ENCODE assay signal across 8 mouse cellular contexts in genomic region chrX:73637415-73637814, GRCm38 (mm10). TPM values are rescaled to one million over a fixed set of nuclear protein-coding genes. Genes with fewer than 3 reads are reported as not detected.
DNase-seq lines count a peak whose midpoint lies in the region; ATAC-seq and TF ChIP-seq lines count a peak whose summit lies in the region.

No protein-coding gene starts in this region.

- TF ChIP-seq CTCF in lung, postnatal 0 days (IDR thresholded peaks at IDR 0.05), result no peak

- H3K4me2 ChIP-seq in lung, postnatal 0 days (replicated peaks; ENCODE audit: low read depth, low read length), result peak overlapping the region; percentile 44
- peak overlapping the region; percentile 65 for H3K4me2 ChIP-seq in limb, embryonic 12.5 days
- H3K4me2 ChIP-seq in stomach, embryonic 15.5 days, result peak overlapping the region; percentile 64

- H3K9me3 ChIP-seq in lung, postnatal 0 days (ENCODE audit: low read length), result no peaks in the 10 kb centered on the region
- H3K9me3 ChIP-seq in limb, embryonic 12.5 days, result no peaks in the 10 kb centered on the region
- no peaks in the 10 kb centered on the region for H3K9me3 ChIP-seq in stomach, embryonic 15.5 days

- ATAC-seq in lung, postnatal 0 days, result no peak
- ATAC-seq in limb, embryonic 12.5 days (ENCODE audit: insufficient number of reproducible peaks, insufficient read depth, low FRiP score, low TSS enrichment, low read depth), result no peak
- ATAC-seq in stomach, embryonic 15.5 days (ENCODE audit: insufficient read depth, low FRiP score, low read depth), result 0 out of 2 replicates have a peak, but pooled peaks have one; percentile 11

- peaks cover 4% of the 10 kb centered on the region; the same call in 1 of the 2 replicates for H3K27me3 ChIP-seq in lung, postnatal 0 days (replicated peaks; ENCODE audit: insufficient read depth, low read length)
- H3K27me3 ChIP-seq in limb, embryonic 12.5 days, result peaks cover 84% of the 10 kb centered on the region
- peaks cover 26% of the 10 kb centered on the region for H3K27me3 ChIP-seq in stomach, embryonic 15.5 days (replicated peaks)

- no peak overlapping the region for H3K9ac ChIP-seq in lung, postnatal 0 days (replicated peaks; ENCODE audit: low read depth)
- 0 out of 2 replicates have a peak overlapping the region, but pooled peaks have one; percentile 42 for H3K9ac ChIP-seq in limb, embryonic 12.5 days (replicated peaks)
- H3K9ac ChIP-seq in stomach, embryonic 15.5 days, result no peak overlapping the region

- no peak for TF ChIP-seq EP300 in lung, postnatal 0 days (IDR thresholded peaks at IDR 0.05)

- peak overlapping the region; percentile 17 for H3K4me3 ChIP-seq in lung, postnatal 0 days (ENCODE audit: low read depth, low read length)
- H3K4me3 ChIP-seq in limb, embryonic 12.5 days (replicated peaks), result peak overlapping the region; percentile 37
- H3K4me3 ChIP-seq in stomach, embryonic 15.5 days (replicated peaks), result peak overlapping the region; percentile 32

- 6% methylated on average over 17 of the region's 19 CpGs for WGBS in lung, postnatal 0 days
- WGBS in limb, embryonic 12.5 days, result 10% methylated on average over 19 of the region's 19 CpGs
- 22% methylated on average over 19 of the region's 19 CpGs for WGBS in stomach, embryonic 15.5 days

- H3K4me1 ChIP-seq in lung, postnatal 0 days (ENCODE audit: insufficient read depth, low read depth, low read length), result 0 out of 2 replicates have a peak, but pooled peaks cover 3% of the 10 kb centered on the region
- peaks cover 3% of the 10 kb centered on the region; the same call in 1 of the 2 replicates for H3K4me1 ChIP-seq in limb, embryonic 12.5 days (replicated peaks)
- peaks cover 8% of the 10 kb centered on the region; the same call in 1 of the 2 replicates for H3K4me1 ChIP-seq in stomach, embryonic 15.5 days

- DNase-seq in adrenal gland, postnatal 14 days, result peak; percentile 27
- no peak for DNase-seq in adrenal gland, postnatal 4 days (ENCODE audit: low spot score in 2 of 2)
- DNase-seq in lung, postnatal 0 days (ENCODE audit: low spot score), result no peak
- DNase-seq in lung, postnatal 14 days, result no peak
- DNase-seq in ovary, postnatal 10 days (ENCODE audit: low spot score), result no peak
- no peak for DNase-seq in gastrocnemius, adult 8-10 months (ENCODE audit: low spot score in 2 of 2)

- H3K27ac ChIP-seq in lung, postnatal 0 days (ENCODE audit: low read length), result no peak overlapping the region
- no peak overlapping the region for H3K27ac ChIP-seq in limb, embryonic 12.5 days
- no peak overlapping the region for H3K27ac ChIP-seq in stomach, embryonic 15.5 days

- no peaks in the 10 kb centered on the region for H3K36me3 ChIP-seq in lung, postnatal 0 days (ENCODE audit: insufficient read depth, low read length)
- 0 out of 2 replicates have a peak, but pooled peaks cover 3% of the 10 kb centered on the region for H3K36me3 ChIP-seq in limb, embryonic 12.5 days
- H3K36me3 ChIP-seq in stomach, embryonic 15.5 days, result no peaks in the 10 kb centered on the region

RNA-seq across cellular contexts. Expression of gene Dusp9, which starts 1.8 kb away (rescaled TPM):
- 0.30 and 0.74 TPM in 2 replicates for total RNA-seq in adrenal gland, postnatal 14 days (2021)
- total RNA-seq in adrenal gland, postnatal 4 days (2021), result 1 to 10 TPM; 2.1 to 4.1 TPM
- polyA plus RNA-seq in lung, postnatal 0 days (2015; fragmentation: Nextera tagmentation; extraction: Ambion mirVana), result 2.2 and 2.4 TPM in 2 replicates
- 45.7 and 51.6 TPM in 2 replicates for polyA plus RNA-seq in limb, embryonic 12.5 days (2016; fragmentation: Nextera tagmentation; extraction: Ambion mirVana)
- polyA plus RNA-seq in stomach, embryonic 15.5 days (2015; fragmentation: Nextera tagmentation; extraction: Ambion mirVana), result 15.0 and 16.9 TPM in 2 replicates
- not detected for total RNA-seq in gastrocnemius, adult 8-10 months (2022)

RNA-seq across cellular contexts. Expression of gene Pnck, which starts 22.5 kb away (rescaled TPM):
- 6.1 and 8.4 TPM in 2 replicates for total RNA-seq in adrenal gland, postnatal 14 days (2021)
- total RNA-seq in adrenal gland, postnatal 4 days (2021), result 10 to 100 TPM; 21.1 to 21.3 TPM
- polyA plus RNA-seq in lung, postnatal 0 days (2015; fragmentation: Nextera tagmentation; extraction: Ambion mirVana), result 3.9 and 5.5 TPM in 2 replicates
- 18.0 and 19.3 TPM in 2 replicates for polyA plus RNA-seq in limb, embryonic 12.5 days (2016; fragmentation: Nextera tagmentation; extraction: Ambion mirVana)
- 17.7 and 20.4 TPM in 2 replicates for polyA plus RNA-seq in stomach, embryonic 15.5 days (2015; fragmentation: Nextera tagmentation; extraction: Ambion mirVana)
- total RNA-seq in gastrocnemius, adult 8-10 months (2022), result 10 to 100 TPM in 2 of 4 experiments, 1 to 10 TPM in 2; 7.8 to 10.8 (median 10.2) TPM

RNA-seq across cellular contexts. Expression of gene Slc6a8, which starts 35.5 kb away (rescaled TPM):
- total RNA-seq in adrenal gland, postnatal 14 days (2021), result 38.8 and 42.2 TPM in 2 replicates
- total RNA-seq in adrenal gland, postnatal 4 days (2021), result 10 to 100 TPM; 66.1 to 78.9 TPM
- 7.5 and 7.8 TPM in 2 replicates for polyA plus RNA-seq in lung, postnatal 0 days (2015; fragmentation: Nextera tagmentation; extraction: Ambion mirVana)
- 7.3 and 7.6 TPM in 2 replicates for polyA plus RNA-seq in limb, embryonic 12.5 days (2016; fragmentation: Nextera tagmentation; extraction: Ambion mirVana)
- 6.8 and 7.1 TPM in 2 replicates for polyA plus RNA-seq in stomach, embryonic 15.5 days (2015; fragmentation: Nextera tagmentation; extraction: Ambion mirVana)
- total RNA-seq in gastrocnemius, adult 8-10 months (2022), result 100 to 1,000 TPM in 3 of 4 experiments, 10 to 100 TPM in 1; 95.0 to 131 (median 122) TPM
